ENCODE assay signal across 8 mouse cellular contexts in the genomic region with DNA sequence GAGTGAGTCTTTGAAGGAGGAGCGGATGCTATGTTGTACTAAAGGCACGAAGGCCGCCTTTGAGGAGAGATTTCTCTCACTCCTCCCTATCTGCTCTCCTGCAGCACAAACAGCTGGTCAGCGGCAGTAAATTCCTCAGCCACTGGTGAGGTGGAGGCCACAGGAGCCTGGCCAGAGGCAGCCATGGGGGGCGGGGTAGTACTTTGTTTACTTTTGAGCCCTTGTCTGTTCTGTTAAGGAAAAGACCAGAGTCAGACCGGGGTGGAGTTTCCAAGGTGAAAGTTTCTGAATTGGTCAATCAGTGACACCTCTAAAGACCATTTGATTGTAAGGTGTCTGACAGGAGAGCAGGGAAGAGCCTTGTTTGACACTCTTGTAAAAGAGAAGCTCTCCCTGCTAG. TPM values are rescaled to one million over a fixed set of nuclear protein-coding genes. Genes with fewer than 3 reads are reported as not detected.
DNase-seq lines count a peak whose midpoint lies in the region; ATAC-seq and TF ChIP-seq lines count a peak whose summit lies in the region.

No protein-coding gene starts in this region.

- peaks cover 68% of the 10 kb centered on the region for H3K4me1 ChIP-seq in embryonic facial prominence, embryonic 10.5 days
- 0 out of 2 replicates have a peak, but pooled peaks cover 4% of the 10 kb centered on the region for H3K4me1 ChIP-seq in hindbrain, postnatal 0 days (ENCODE audit: insufficient read depth, low read length)
- H3K4me1 ChIP-seq in liver, embryonic 14.5 days (replicated peaks; ENCODE audit: control insufficient read depth in 2 of 2, insufficient read depth in 2 of 2, low read length in 1 of 2): peaks cover 5 to 26% of the 10 kb centered on the region in 2 experiments
- peaks cover 74% of the 10 kb centered on the region for H3K4me1 ChIP-seq in neural tube, embryonic 15.5 days

- no peaks in the 10 kb centered on the region for H3K9me3 ChIP-seq in embryonic facial prominence, embryonic 10.5 days
- no peaks in the 10 kb centered on the region for H3K9me3 ChIP-seq in hindbrain, postnatal 0 days (ENCODE audit: low read length)
- H3K9me3 ChIP-seq in liver, embryonic 14.5 days (ENCODE audit: control insufficient read depth, low read length): no peaks in the 10 kb centered on the region
- H3K9me3 ChIP-seq in neural tube, embryonic 15.5 days (replicated peaks): no peaks in the 10 kb centered on the region

- H3K36me3 ChIP-seq in embryonic facial prominence, embryonic 10.5 days (replicated peaks): 0 out of 2 replicates have a peak, but pooled peaks cover 7% of the 10 kb centered on the region
- no peaks in the 10 kb centered on the region for H3K36me3 ChIP-seq in hindbrain, postnatal 0 days (ENCODE audit: insufficient read depth, low read length)
- no peaks in the 10 kb centered on the region for H3K36me3 ChIP-seq in liver, embryonic 14.5 days (replicated peaks; ENCODE audit: control insufficient read depth, insufficient read depth, low read depth)
- no peaks in the 10 kb centered on the region for H3K36me3 ChIP-seq in neural tube, embryonic 15.5 days

- peak overlapping the region; percentile 13; the same call in 1 of the 2 replicates for H3K4me2 ChIP-seq in hindbrain, postnatal 0 days (ENCODE audit: low read depth, low read length)
- peak overlapping the region; percentile 83 for H3K4me2 ChIP-seq in liver, embryonic 14.5 days (ENCODE audit: low read depth)
- peak overlapping the region; percentile 70 for H3K4me2 ChIP-seq in neural tube, embryonic 15.5 days

- H3K27ac ChIP-seq in embryonic facial prominence, embryonic 10.5 days (replicated peaks): peak overlapping the region; percentile 26; the same call in 1 of the 2 replicates
- no peak overlapping the region for H3K27ac ChIP-seq in hindbrain, postnatal 0 days
- no peak overlapping the region for H3K27ac ChIP-seq in liver, embryonic 14.5 days
- H3K27ac ChIP-seq in neural tube, embryonic 15.5 days (replicated peaks): no peak overlapping the region; the same call in 1 of the 2 replicates

- no peaks in the 10 kb centered on the region for H3K27me3 ChIP-seq in embryonic facial prominence, embryonic 10.5 days (replicated peaks; ENCODE audit: low read depth, poor library complexity, severe bottlenecking)
- no peaks in the 10 kb centered on the region for H3K27me3 ChIP-seq in hindbrain, postnatal 0 days (ENCODE audit: insufficient read depth, low read length)
- H3K27me3 ChIP-seq in liver, embryonic 14.5 days (ENCODE audit: control insufficient read depth, insufficient read depth, low read length): no peaks in the 10 kb centered on the region
- no peaks in the 10 kb centered on the region for H3K27me3 ChIP-seq in neural tube, embryonic 15.5 days (replicated peaks)

- no peak for TF ChIP-seq CTCF in hindbrain, postnatal 0 days (IDR thresholded peaks at IDR 0.05; ENCODE audit: low read depth)
- TF ChIP-seq CTCF in liver, embryonic 14.5 days (IDR thresholded peaks at IDR 0.05; ENCODE audit: low read depth): no peak

- 12% methylated on average over 6 of the region's 6 CpGs for WGBS in embryonic facial prominence, embryonic 10.5 days
- 42% methylated on average over 6 of the region's 6 CpGs for WGBS in hindbrain, postnatal 0 days
- 17% methylated on average over 6 of the region's 6 CpGs for WGBS in liver, embryonic 14.5 days (ENCODE audit: insufficient replicate concordance)
- WGBS in neural tube, embryonic 15.5 days: 21% methylated on average over 6 of the region's 6 CpGs

- ATAC-seq in hindbrain, postnatal 0 days: no peak
- no peak for ATAC-seq in liver, embryonic 14.5 days (ENCODE audit: insufficient read depth)
- no peak for ATAC-seq in neural tube, embryonic 15.5 days (ENCODE audit: low FRiP score)

- peak; percentile 51 for DNase-seq in adrenal gland, adult 8-10 months
- peak; percentile 52 for DNase-seq in embryonic facial prominence, embryonic 10.5 days (ENCODE audit: low spot score)
- no peak for DNase-seq in hindbrain, postnatal 0 days (ENCODE audit: low spot score)
- DNase-seq in liver, embryonic 14.5 days (ENCODE audit: low read depth in 3 of 3, low spot score in 3 of 3): no peak
- DNase-seq in right cerebral cortex, postnatal 25 days: no peak
- DNase-seq in gastrocnemius, adult 18-20 months (ENCODE audit: low spot score): no peak
- no peak for DNase-seq in cerebellum, adult 11 months

- H3K4me3 ChIP-seq in embryonic facial prominence, embryonic 10.5 days: peak overlapping the region; percentile 86
- no peak overlapping the region for H3K4me3 ChIP-seq in hindbrain, postnatal 0 days (ENCODE audit: low read length)
- no peak overlapping the region for H3K4me3 ChIP-seq in liver, embryonic 14.5 days (ENCODE audit: insufficient read depth in 1 of 2, low read depth in 2 of 2, low read length in 2 of 2)
- H3K4me3 ChIP-seq in neural tube, embryonic 15.5 days (replicated peaks): 0 out of 2 replicates have a peak overlapping the region, but pooled peaks have one; percentile 6

- no peak overlapping the region for H3K9ac ChIP-seq in hindbrain, postnatal 0 days (replicated peaks; ENCODE audit: low read length)
- no peak overlapping the region for H3K9ac ChIP-seq in liver, embryonic 14.5 days (replicated peaks)
- H3K9ac ChIP-seq in neural tube, embryonic 15.5 days (replicated peaks): no peak overlapping the region

- no peak for TF ChIP-seq EP300 in liver, embryonic 14.5 days (IDR thresholded peaks at IDR 0.05; ENCODE audit: low read depth)

RNA-seq across cellular contexts. Expression of a gene that starts 3.4 kb away (rescaled TPM):
- total RNA-seq in adrenal gland, adult 8-10 months (2022): 10 to 100 TPM; 40.4 to 49.6 (median 43.5) TPM
- 16.6 and 17.0 TPM in 2 replicates for polyA plus RNA-seq in embryonic facial prominence, embryonic 10.5 days (2016; fragmentation: Nextera tagmentation; extraction: Ambion mirVana)
- 7.5 and 9.1 TPM in 2 replicates for total RNA-seq in hindbrain, postnatal 0 days (2014; rRNA removed)
- 3.6 and 4.0 TPM in 2 replicates for polyA plus RNA-seq in hindbrain, postnatal 0 days (2015; fragmentation: Nextera tagmentation; extraction: Ambion mirVana)
- polyA plus RNA-seq in liver, embryonic 14.5 days (2012; rRNA removed): 3.0 and 3.4 TPM in 2 replicates
- 2.6 and 3.0 TPM in 2 replicates for polyA plus RNA-seq in liver, embryonic 14.5 days (2014; fragmentation: Nextera tagmentation; extraction: Ambion mirVana)
- polyA plus RNA-seq in neural tube, embryonic 15.5 days (2015; fragmentation: Nextera tagmentation; extraction: Ambion mirVana): 5.8 and 9.1 TPM in 2 replicates
- total RNA-seq in gastrocnemius, adult 18-20 months (2021): 1 to 10 TPM; 5.7 to 9.4 TPM

Comparison
In these comparisons a context has a peak if more than half of its experiments do, and no peak if none do; other contexts are left out.
1. DNase-seq: peak in adrenal gland, adult 8-10 months (single experiment) and embryonic facial prominence, embryonic 10.5 days (single experiment); none in hindbrain, postnatal 0 days (single experiment), liver, embryonic 14.5 days (0 of 3), right cerebral cortex, postnatal 25 days (single experiment), gastrocnemius, adult 18-20 months (single experiment) and cerebellum, adult 11 months (single experiment).
2. H3K4me3 ChIP-seq: peak in embryonic facial prominence, embryonic 10.5 days (single experiment) and neural tube, embryonic 15.5 days (single experiment); none in hindbrain, postnatal 0 days (single experiment) and liver, embryonic 14.5 days (0 of 2).
3. H3K4me2 ChIP-seq: peak in every context shown above with its lines; median percentile 83 in liver, embryonic 14.5 days; 70 in neural tube, embryonic 15.5 days; 13 in hindbrain, postnatal 0 days.